Mouse (Mus musculus) ES-E14 (cell line): ENCODE measurements at regions not wholly inside any gene's neighbourhood (a gene's known extent, or its start where the extent isn't known, plus 50 kb on each side); places are given as distances from the start of the nearest gene placed in this dataset.

Experiments used
- HCFC1 ChIP-seq: IDR thresholded peaks from 2 replicates; pipeline ENCODE4 v1.6.1; 2012; ENCODE audit warnings: low read length, inconsistent platforms, borderline replicate concordance; ENCODE audit not compliant: insufficient read depth
- ZC3H11A ChIP-seq: IDR thresholded peaks from 2 replicates; pipeline ENCODE4 v1.6.1; 2012; ENCODE audit warnings: low read depth, mild to moderate bottlenecking, inconsistent platforms, low read length, borderline replicate concordance

- TF ChIP-seq ZC3H11A (no peak), HCFC1 (no peak)
Measured at GRCm38 (mm10) chr7:64036154-64036553, 97.4 kb upstream of the Klf13 start.
